Comparison of ENCODE assay signal across 25 mouse cellular contexts in the genomic region with DNA sequence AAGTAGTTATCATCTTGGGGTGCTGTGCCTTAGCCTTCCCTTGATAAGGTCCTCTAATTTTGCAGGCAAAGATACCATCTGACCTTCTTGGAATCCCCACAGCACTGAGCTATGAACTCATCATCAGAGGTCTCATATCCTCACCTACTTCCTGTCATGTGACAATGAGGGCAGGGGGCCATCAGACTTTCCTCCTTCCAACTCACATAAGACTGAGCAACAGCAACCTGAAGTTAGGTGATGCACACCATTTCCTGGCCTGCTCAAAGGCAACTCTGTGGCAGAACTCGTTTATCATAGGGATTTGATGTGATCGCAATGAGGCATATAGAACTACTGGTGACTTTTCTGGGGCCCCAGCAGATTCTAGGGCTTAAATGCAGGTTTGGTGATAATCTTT. TPM values are rescaled to one million over a fixed set of nuclear protein-coding genes. Genes with fewer than 3 reads are reported as not detected.
DNase-seq lines count a peak whose midpoint lies in the region; ATAC-seq and TF ChIP-seq lines count a peak whose summit lies in the region.
"Had no signal": no experiment of that assay in that cellular context is flagged by ENCODE, and none has a peak within 500 bp of the region (broad histone marks: within the 10 kb centered on the region; RNA-seq: fewer than 3 reads in every experiment).

No protein-coding gene starts in this region.

- peak; percentile 59 for DNase-seq in thymus, postnatal 0 days (ENCODE audit: low spot score)
- no peak for DNase-seq in thymus, postnatal 36 days
- DNase-seq in T-cell, adult 2 months (ENCODE audit: low spot score), result peak; percentile 36
- no peak for DNase-seq in cerebellum, adult 9-10 months
- DNase-seq: adrenal gland, postnatal 10 days; adrenal gland, postnatal 36 days; cerebellum, adult 18-20 months; cerebellum, adult 9-11 months; cerebellum, postnatal 25 days; forebrain, postnatal 0 days; gastrocnemius, adult 2 months; gastrocnemius, postnatal 14 days; heart, adult 11 months had no signal

- H3K27ac ChIP-seq in intestine, postnatal 0 days (ENCODE audit: low read depth, low read length), result peak overlapping the region; percentile 66; the same call in 1 of the 2 replicates
- no peak overlapping the region for H3K27ac ChIP-seq in intestine, embryonic 15.5 days
- H3K27ac ChIP-seq: embryonic facial prominence, embryonic 12.5 days; embryonic facial prominence, embryonic 15.5 days; gastrocnemius, adult 2 months; hindbrain, embryonic 12.5 days; hindbrain, embryonic 15.5 days had no signal

- 80% methylated on average over 2 of the region's 2 CpGs for WGBS in intestine, postnatal 0 days
- 88% methylated on average over 2 of the region's 2 CpGs for WGBS in intestine, embryonic 15.5 days

- H3K36me3 ChIP-seq in intestine, postnatal 0 days (ENCODE audit: control insufficient read depth, insufficient read depth), result peaks cover 29% of the 10 kb centered on the region
- H3K36me3 ChIP-seq in intestine, embryonic 15.5 days, result no peaks in the 10 kb centered on the region
- H3K36me3 ChIP-seq: embryonic facial prominence, embryonic 12.5 days; embryonic facial prominence, embryonic 15.5 days; hindbrain, embryonic 12.5 days; hindbrain, embryonic 15.5 days had no signal

- H3K4me2 ChIP-seq in intestine, postnatal 0 days (replicated peaks; ENCODE audit: low read depth), result no peak overlapping the region
- H3K4me2 ChIP-seq in intestine, embryonic 15.5 days (replicated peaks), result no peak overlapping the region
- H3K4me2 ChIP-seq: embryonic facial prominence, embryonic 12.5 days; embryonic facial prominence, embryonic 15.5 days; heart, embryonic 11.5 days; hindbrain, embryonic 12.5 days; hindbrain, embryonic 15.5 days had no signal

- peak; percentile 18; the same call in 1 of the 2 replicates for ATAC-seq in intestine, postnatal 0 days
- no peak for ATAC-seq in intestine, embryonic 15.5 days
- ATAC-seq: forebrain, embryonic 14.5 days; forebrain, postnatal 0 days had no signal

- no peaks in the 10 kb centered on the region for H3K4me1 ChIP-seq in intestine, postnatal 0 days (replicated peaks; ENCODE audit: control insufficient read depth, insufficient read depth, low read length)
- 0 out of 2 replicates have a peak, but pooled peaks cover 5% of the 10 kb centered on the region for H3K4me1 ChIP-seq in intestine, embryonic 15.5 days (replicated peaks)
- H3K4me1 ChIP-seq: embryonic facial prominence, embryonic 12.5 days; embryonic facial prominence, embryonic 15.5 days; hindbrain, embryonic 12.5 days; hindbrain, embryonic 15.5 days had no signal

- H3K27me3 ChIP-seq in intestine, postnatal 0 days (replicated peaks; ENCODE audit: control insufficient read depth, insufficient read depth, low read length), result no peaks in the 10 kb centered on the region
- H3K27me3 ChIP-seq in intestine, embryonic 15.5 days (replicated peaks), result no peaks in the 10 kb centered on the region
- H3K27me3 ChIP-seq: embryonic facial prominence, embryonic 12.5 days; embryonic facial prominence, embryonic 15.5 days; hindbrain, embryonic 12.5 days; hindbrain, embryonic 15.5 days had no signal

- no peaks in the 10 kb centered on the region for H3K9me3 ChIP-seq in intestine, postnatal 0 days (ENCODE audit: control insufficient read depth)
- no peaks in the 10 kb centered on the region for H3K9me3 ChIP-seq in intestine, embryonic 15.5 days
- H3K9me3 ChIP-seq: embryonic facial prominence, embryonic 12.5 days; embryonic facial prominence, embryonic 15.5 days; hindbrain, embryonic 12.5 days; hindbrain, embryonic 15.5 days had no signal

- H3K9ac ChIP-seq in intestine, postnatal 0 days (ENCODE audit: low read depth, low read length), result no peak overlapping the region
- H3K9ac ChIP-seq in intestine, embryonic 15.5 days, result no peak overlapping the region
- H3K9ac ChIP-seq: embryonic facial prominence, embryonic 12.5 days; embryonic facial prominence, embryonic 15.5 days; forebrain, postnatal 0 days; hindbrain, embryonic 12.5 days; hindbrain, embryonic 15.5 days had no signal

- no peak overlapping the region for H3K4me3 ChIP-seq in intestine, postnatal 0 days (ENCODE audit: low read depth, low read length)
- no peak overlapping the region for H3K4me3 ChIP-seq in intestine, embryonic 15.5 days (replicated peaks)
- H3K4me3 ChIP-seq: embryonic facial prominence, embryonic 12.5 days; embryonic facial prominence, embryonic 15.5 days; gastrocnemius, adult 2 months; hindbrain, embryonic 12.5 days; hindbrain, embryonic 15.5 days had no signal

- TF ChIP-seq CTCF in intestine, postnatal 0 days (IDR thresholded peaks at IDR 0.05; ENCODE audit: low read depth), result no peak

RNA-seq across cellular contexts. Expression of gene Slc6a18, which starts 4.4 kb away (rescaled TPM):
- 0.04 and 0.20 TPM in 2 replicates for polyA plus RNA-seq in intestine, postnatal 0 days (2015; fragmentation: Nextera tagmentation; extraction: Ambion mirVana)
- polyA plus RNA-seq in intestine, embryonic 15.5 days (2015; fragmentation: Nextera tagmentation; extraction: Ambion mirVana), result not detected in 2 replicates
- polyA plus RNA-seq in thymus, postnatal 0 days (2015; fragmentation: Nextera tagmentation; extraction: Ambion mirVana), result 0.09 and 0.16 TPM in 2 replicates
- polyA plus RNA-seq: embryonic facial prominence, embryonic 12.5 days; embryonic facial prominence, embryonic 15.5 days; forebrain, embryonic 11.5 days; forebrain, embryonic 14.5 days; forebrain, postnatal 0 days; frontal cortex, adult 2 months; heart, embryonic 11.5 days; heart, embryonic 14.5 days; heart, postnatal 0 days; hindbrain, embryonic 12.5 days; hindbrain, embryonic 15.5 days had no signal

RNA-seq across cellular contexts. Expression of gene Slc6a19, which starts 22.4 kb away (rescaled TPM):
- polyA plus RNA-seq in intestine, postnatal 0 days (2015; fragmentation: Nextera tagmentation; extraction: Ambion mirVana), result 110 and 119 TPM in 2 replicates
- polyA plus RNA-seq in intestine, embryonic 15.5 days (2015; fragmentation: Nextera tagmentation; extraction: Ambion mirVana), result 10.4 and 13.2 TPM in 2 replicates
- polyA plus RNA-seq in thymus, postnatal 0 days (2015; fragmentation: Nextera tagmentation; extraction: Ambion mirVana), result 17.6 and 21.2 TPM in 2 replicates
- polyA plus RNA-seq: forebrain, embryonic 11.5 days; heart, embryonic 11.5 days; heart, embryonic 14.5 days; heart, postnatal 0 days had no signal

RNA-seq across cellular contexts. Expression of gene Slc12a7, which starts 50.7 kb away (rescaled TPM):
- polyA plus RNA-seq in intestine, postnatal 0 days (2015; fragmentation: Nextera tagmentation; extraction: Ambion mirVana), result 12.9 and 13.4 TPM in 2 replicates
- 25.3 and 27.4 TPM in 2 replicates for polyA plus RNA-seq in intestine, embryonic 15.5 days (2015; fragmentation: Nextera tagmentation; extraction: Ambion mirVana)
- polyA plus RNA-seq in thymus, postnatal 0 days (2015; fragmentation: Nextera tagmentation; extraction: Ambion mirVana), result 27.7 and 33.8 TPM in 2 replicates

RNA-seq across cellular contexts. Expression of gene Tert, which starts 55.5 kb away (rescaled TPM):
- polyA plus RNA-seq in intestine, postnatal 0 days (2015; fragmentation: Nextera tagmentation; extraction: Ambion mirVana), result 2.4 and 3.0 TPM in 2 replicates
- 5.1 and 5.7 TPM in 2 replicates for polyA plus RNA-seq in intestine, embryonic 15.5 days (2015; fragmentation: Nextera tagmentation; extraction: Ambion mirVana)
- 3.0 and 6.0 TPM in 2 replicates for polyA plus RNA-seq in thymus, postnatal 0 days (2015; fragmentation: Nextera tagmentation; extraction: Ambion mirVana)

Comparison
In these comparisons a context has a peak if more than half of its experiments do, and no peak if none do; other contexts are left out.
1. DNase-seq: peak in thymus, postnatal 0 days (single experiment) and T-cell, adult 2 months (single experiment); none in thymus, postnatal 36 days (0 of 2) and cerebellum, adult 9-10 months (single experiment).